Mouse (Mus musculus): Measurements from ENCODE around the gene Atp5e.

The Atp5e gene

DNA sequence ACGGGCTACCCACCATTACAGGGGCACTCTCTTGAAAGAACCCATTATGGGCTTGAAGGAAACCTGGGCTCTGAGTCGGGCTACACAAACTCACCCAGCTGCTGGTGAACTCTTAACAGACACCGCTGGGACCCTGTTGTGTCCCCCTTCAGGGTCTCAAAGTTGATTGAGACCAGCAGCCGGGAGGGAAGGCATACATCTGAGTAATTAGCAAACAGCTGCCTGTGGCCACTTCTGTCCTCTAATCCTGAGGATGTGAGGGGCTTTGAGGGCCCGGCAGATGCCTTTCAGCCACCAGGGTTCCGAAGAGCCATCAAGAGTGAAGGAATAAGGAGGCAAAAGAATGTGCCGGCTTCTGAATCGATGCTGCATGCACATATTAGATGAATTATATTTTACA, 17.0 kb downstream of the Atp5e start:
- DNase-seq (ENCODE audit: low spot score in 2 of 2): no peak

DNA sequence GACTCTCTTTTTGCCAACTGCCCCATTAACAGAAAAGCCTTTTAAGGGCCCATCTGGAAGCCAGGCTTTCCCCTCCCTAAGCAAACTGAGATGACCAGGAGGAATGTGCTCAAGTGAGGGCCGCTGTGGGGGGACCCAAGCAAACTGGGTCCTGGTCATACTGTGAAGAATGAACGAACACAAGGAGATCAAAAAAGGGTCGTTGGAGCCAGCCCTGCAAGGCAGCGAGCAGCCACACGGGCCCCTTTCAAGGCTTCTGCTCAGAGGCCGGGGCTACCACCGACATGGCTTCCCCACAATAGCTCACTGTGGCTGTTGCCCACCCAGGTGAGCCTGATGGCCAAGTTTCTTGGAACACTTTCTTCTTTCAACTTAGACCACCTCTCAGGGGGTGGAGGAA, 17.4 kb downstream of the Atp5e start:
- no peak for DNase-seq (ENCODE audit: low spot score in 2 of 2)

- DNase-seq (ENCODE audit: low spot score in 2 of 2): no peak
Measured at GRCm38 (mm10) chr2:174445018-174445417, 18.9 kb downstream of the Atp5e start.

DNA sequence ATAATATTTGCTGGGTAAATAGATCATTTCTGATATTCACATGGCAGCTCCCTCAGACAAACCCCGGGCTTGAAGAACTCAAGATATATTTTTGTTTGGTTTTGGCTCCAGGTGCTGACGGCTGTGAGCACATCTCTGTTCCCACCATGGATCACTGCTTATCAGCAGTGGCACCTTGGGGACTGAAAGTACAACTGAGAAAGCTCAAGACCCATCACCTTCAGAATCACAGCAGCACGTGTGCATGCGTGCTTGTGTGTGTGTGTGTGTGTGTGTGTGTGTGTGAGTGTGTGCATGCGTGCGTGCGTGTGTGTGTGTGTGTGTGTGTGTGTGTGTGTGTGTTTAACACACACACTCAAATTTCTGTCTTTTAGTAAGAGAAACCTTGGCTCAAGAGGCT, 19.5 kb downstream of the Atp5e start:
- DNase-seq (ENCODE audit: low spot score in 2 of 2): no peak

DNA sequence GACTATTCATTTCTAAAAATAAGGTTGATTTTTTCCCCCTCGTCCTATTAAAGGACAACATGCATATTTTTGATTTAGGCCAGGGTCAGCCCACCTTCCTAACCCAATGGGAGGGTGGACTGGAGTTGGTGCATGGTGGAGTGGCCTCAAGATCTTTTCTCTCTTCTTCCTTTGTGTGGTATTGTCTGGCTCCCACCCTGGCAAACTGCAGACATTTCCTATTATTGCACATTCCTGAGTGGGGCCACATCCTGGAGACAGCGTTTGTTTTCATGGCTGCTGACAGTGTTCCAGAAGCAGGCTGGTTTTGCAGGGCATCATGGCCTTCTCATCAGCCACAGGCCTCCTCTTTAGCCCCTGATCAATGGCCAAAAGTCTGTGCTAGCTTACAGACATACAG, 20.9 kb downstream of the Atp5e start:
- no peak for DNase-seq (ENCODE audit: low spot score in 2 of 2)

DNA sequence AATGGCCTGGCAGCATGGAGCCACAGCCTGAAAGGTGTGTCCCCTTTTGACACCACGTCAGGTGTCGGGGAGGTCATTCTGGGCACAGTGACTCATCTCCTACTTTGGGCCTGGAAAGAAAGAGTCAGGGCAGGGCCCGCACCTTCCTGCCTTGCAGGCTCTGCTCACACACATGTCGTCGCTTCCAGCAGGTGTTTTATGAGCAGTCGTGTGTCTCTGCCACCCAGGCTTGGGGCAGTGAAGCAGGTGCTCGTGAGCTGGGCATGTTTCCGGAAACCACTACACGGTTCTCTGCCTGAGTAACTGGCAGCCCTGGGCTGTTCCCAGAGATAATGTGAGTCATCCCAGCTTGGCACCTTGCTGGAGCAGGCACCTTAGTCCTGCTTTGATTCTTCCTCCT, 21.4 kb downstream of the Atp5e start:
- DNase-seq (ENCODE audit: low spot score in 2 of 2): no peak

DNA sequence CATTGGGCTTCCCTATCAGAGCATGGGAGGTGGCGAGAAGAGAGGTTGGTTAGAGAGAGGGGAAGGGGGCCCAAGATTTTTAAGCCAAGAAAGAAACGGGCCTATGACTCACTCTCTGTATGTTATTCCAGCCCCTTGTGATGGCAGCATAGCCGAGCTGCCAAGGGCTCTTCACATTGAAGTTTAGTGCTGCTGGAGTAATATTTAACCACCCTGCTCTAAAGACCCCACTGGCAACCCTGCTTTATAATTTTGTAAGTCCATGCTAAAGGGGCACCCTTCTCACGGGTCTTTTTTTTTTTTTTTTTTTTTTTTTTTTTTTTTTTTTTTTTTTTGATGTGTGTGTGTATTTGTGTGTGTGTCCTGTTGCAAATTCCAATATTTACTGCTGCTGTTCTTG, 22.0 kb downstream of the Atp5e start:
- DNase-seq (ENCODE audit: low spot score in 2 of 2): no peak

GRCm38 (mm10) chr2:174439961-174440360, 23.9 kb downstream of the Atp5e start:
- no peak for DNase-seq (ENCODE audit: low spot score in 2 of 2)

DNA sequence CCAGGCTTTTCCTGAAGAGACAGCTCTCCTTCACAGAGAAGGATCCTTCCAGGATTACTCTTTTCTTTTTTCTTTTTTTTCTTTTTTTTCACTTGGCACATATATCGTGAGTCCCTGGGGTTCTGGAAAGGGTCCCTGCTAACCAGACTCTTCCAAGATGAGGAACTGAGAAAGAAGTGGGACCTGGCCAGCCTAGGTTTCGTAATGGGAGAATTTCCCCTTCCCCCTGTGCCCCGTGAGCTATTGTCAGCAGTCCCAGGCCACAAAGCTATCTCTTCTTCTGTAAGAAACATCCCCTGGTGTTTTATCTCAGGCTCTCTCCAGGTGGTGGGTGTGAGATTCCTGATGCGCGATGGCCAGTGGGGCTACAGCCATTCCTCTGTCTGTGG, 24.5 kb downstream of the Atp5e start:
- no peak for DNase-seq (ENCODE audit: low spot score in 2 of 2)

DNA sequence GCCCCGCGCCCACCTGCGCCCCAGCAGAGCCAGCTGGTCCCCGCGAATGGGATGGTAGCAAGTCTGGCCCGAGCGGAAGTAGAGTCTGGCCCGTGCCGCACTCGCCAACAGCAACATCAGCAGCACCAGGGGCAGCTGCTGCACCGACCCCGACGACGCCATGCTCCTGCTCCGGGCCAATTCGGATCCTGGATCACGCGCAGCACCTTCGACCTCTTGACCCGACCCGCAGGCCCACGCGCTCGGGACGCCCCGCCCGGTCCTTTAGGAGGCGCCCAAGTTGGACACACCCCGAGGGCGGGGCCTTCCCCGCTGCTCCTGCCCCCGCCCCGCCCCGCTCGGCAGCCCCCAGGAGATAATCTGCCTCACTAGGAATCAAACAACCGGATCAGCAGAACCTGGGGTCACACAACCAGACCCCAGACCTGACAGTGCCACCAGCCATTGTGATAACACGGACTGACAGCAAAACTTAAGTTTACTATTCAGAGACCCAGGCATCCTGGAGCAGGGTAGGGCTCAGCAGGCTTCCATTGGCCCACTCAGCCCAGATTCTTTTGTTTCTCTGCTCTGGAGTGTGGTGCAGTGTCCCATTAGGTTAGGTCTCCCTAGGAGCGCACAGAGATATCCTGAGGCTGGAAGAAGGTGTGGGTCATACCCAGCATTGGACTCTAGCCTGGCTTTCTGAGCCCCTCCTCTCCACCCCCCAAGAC, 25.0 kb downstream of the Atp5e start, which contains the start of gene Ctsz:
TSS of gene Ctsz (minus strand) at position 303 of the 713 bp plus-strand sequence.
- DNase-seq (ENCODE audit: low spot score in 2 of 2): peak in 1 of 2 experiments; percentile 18

DNA sequence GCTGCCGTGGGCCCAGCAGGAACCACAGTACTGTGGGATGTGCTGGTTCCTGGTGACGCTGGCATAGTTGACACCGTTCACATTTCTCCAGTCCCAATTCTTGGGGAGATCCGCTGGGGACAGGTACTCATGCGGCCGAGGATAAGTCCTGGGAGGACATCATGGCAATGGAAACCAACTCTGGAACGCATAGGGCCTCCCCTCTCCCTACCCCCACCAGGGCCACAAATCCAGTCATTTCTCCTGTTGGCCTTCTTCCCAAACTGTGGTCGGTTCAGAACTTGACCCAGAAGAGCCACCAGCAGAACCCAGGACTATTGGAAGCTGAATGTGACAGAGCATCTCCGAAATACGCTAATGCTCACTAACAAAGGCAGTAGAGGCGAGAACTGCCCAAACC, 25.7 kb downstream of the Atp5e start:
- no peak for DNase-seq (ENCODE audit: low spot score in 2 of 2)

- no peak for DNase-seq (ENCODE audit: low spot score in 2 of 2)
Measured at GRCm38 (mm10) chr2:174437697-174437982, 26.3 kb downstream of the Atp5e start.

DNA sequence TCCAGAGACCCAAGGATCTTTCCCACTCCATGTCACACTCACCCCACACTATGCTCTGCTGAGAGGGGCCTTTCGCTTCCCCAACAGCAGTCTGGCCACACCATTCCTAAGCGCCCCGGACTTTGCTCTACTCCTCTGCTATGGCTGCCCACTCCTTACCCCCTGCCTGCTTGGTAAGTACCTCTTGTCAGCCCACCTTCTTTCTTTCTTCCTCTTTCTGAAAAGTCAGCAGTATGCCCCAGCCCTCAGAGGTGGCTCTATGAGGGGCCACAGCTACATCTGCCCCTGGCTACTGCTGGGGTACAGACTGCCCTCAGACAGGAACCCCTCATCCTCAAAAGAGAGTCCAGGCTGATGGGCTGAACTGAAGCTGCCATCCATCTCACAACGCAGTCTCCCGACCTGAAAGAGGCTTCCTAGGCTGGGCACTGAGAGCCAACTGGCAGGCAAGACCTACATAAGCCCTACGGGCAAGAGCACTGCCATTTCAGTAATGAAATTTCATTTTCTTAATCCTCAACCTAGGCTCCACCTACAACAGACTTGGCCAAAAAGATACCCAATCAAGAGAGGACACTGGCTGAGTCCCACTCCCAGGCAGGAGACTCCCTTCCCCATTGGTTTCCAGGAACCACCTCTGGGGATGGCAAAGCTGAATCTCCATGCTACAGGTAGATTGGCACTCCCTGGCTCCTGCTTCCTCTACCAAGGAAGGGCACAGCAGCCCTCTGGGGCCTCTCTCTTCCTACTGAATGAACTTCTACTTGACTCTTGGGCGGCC, 26.8 kb downstream of the Atp5e start:
- no peak for DNase-seq (ENCODE audit: low spot score in 2 of 2)

- DNase-seq (ENCODE audit: low spot score in 2 of 2): no peak
Measured at GRCm38 (mm10) chr2:174436076-174436701, 27.7 kb downstream of the Atp5e start.

- DNase-seq (ENCODE audit: low spot score in 2 of 2): no peak
Measured at GRCm38 (mm10) chr2:174434943-174435342, 29.0 kb downstream of the Atp5e start.

- no peak for DNase-seq (ENCODE audit: low spot score in 2 of 2)
Measured at GRCm38 (mm10) chr2:174428996-174429591, 34.8 kb downstream of the Atp5e start.

GRCm38 (mm10) chr2:174428076-174428835, 35.6 kb downstream of the Atp5e start:
- no peak for DNase-seq (ENCODE audit: low spot score in 2 of 2)

DNA sequence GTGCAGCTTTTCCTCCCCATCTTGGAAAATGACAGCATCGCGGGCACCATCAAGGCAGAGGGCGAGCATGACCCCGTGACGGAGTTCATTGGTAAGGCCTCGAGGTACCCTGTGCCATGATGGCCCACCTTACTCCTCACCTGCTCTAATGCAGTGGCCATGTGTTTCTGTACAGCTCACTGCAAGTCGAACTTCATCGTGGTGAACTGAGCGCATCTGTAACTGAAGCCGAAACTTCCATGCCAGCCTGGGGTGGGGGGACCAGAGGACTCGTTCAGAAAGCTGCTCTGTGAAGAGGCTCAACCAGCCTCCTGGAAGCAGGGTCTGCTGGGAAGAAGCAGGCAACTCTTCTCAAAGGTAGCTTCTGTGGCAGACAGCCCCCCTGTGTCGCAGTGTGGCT, 37.0 kb downstream of the Atp5e start:
- DNase-seq (ENCODE audit: low spot score in 2 of 2): no peak

DNA sequence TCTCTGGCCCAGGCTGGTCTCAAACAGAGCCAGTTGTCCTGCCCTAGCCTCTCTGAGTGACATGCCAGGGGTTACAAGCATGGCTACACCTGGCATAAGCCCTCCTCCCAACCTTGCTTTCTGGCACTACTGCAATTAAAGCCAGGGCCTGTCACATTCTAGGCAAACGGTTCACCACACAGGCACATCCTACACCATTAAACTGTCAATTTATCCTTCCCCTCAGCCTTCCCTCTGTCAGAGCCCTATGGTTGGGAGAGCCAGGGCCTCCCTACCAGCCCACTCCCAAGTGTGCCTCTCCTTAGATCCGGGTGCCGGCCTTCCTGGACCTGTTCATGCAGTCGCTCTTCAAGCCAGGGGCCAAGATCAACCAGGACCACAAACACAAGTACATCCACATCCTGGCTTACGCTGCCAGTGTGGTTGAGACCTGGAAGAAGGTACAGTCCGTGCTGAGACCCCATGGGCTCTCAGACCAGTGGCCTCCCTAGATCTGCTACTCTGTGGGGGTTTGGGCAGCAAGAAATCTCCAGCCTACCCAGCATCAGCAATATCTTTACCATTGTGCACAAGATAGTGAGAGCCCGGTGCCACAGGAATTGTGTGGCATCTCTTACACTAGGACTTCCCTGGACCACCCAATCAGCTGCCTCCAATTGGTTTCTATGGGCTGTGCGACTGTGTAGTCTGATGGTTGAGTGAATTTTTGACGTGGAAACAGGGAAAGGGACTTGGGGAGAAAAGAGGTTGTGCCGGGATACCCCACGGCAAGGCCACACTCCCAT, 39.4 kb downstream of the Atp5e start:
- no peak for DNase-seq (ENCODE audit: low spot score in 2 of 2)

GRCm38 (mm10) chr2:174421107-174421506, 42.8 kb downstream of the Atp5e start:
- DNase-seq (ENCODE audit: low spot score in 2 of 2): no peak

DNA sequence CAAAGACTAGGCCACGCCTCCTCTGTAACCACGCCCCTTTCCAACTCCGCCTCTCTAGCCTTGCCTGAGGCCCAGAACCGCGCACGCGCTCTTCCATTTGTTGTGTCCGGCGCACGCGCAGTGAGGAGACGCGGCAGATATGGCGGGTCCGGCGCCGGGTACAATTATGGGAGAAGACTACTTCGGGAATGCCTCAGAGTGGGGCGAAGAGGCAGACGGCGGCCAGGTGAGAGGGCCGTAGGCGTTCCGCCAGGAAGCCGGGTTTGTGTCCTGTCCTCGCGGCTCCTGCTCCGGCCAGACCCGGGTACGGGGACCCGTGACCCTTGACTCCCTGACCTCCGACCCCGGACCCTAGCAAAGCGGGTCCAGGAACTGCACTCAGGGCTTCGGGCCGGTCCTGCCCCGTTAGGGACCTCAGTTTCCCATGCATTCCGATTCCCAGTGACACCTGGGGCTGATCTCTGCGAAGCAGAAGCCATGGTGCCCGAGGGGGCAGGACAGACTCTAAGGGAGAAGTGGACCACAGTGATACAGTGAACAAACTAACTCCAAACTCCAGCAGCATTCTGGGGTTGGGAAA, 48.1 kb downstream of the Atp5e start, which contains the start of gene Nelfcd:
TSS of gene Nelfcd (plus strand) at position 74 of the 580 bp plus-strand sequence.
- DNase-seq (ENCODE audit: low spot score in 2 of 2): peak; percentile 89 to 90

Data from right cerebral cortex, postnatal 36 days (tissue).